Mouse (Mus musculus) liver, postnatal 0 days (tissue): Measurements from ENCODE around the gene Rfx3. TPM values are rescaled to one million over a fixed set of nuclear protein-coding genes. Genes with fewer than 3 reads are reported as not detected.

Experiments
- ATAC-seq: fragments of 200-750 bp; cut with Nextera tagmentation; 2 replicates; pipeline ENCODE4 v1.8.0; 2017; ENCODE audit warnings: mild to moderate bottlenecking, moderate library complexity
- DNase-seq: peaks from one replicate; pipeline ENCODE4 v3.0.0-alpha.2; 2016
- H3K27ac ChIP-seq: fragments of 300-500 bp; sonication (generic); 2 replicates; pipeline ENCODE4 v1.5.1; 2014; ENCODE audit warnings: antibody characterized with exemption, moderate library complexity, mild to moderate bottlenecking, low read depth
- H3K27me3 ChIP-seq: fragments of 300-500 bp; sonication (generic); 2 replicates; pipeline ENCODE4 v1.6.1; 2014; ENCODE audit warnings: low read length, control low read depth, mixed read lengths; ENCODE audit not compliant: insufficient read depth
- H3K36me3 ChIP-seq: fragments of 300-500 bp; sonication (generic); replicated peaks from 2 replicates; pipeline ENCODE4 v1.6.1; 2014; ENCODE audit warnings: mild to moderate bottlenecking, control low read depth, low read length, moderate library complexity, mixed read lengths; ENCODE audit not compliant: insufficient read depth
- H3K4me1 ChIP-seq: fragments of 300-500 bp; sonication (generic); 2 replicates; pipeline ENCODE4 v1.6.1; 2014; ENCODE audit warnings: antibody characterized with exemption, mild to moderate bottlenecking, control low read depth; ENCODE audit not compliant: insufficient read depth
- H3K4me2 ChIP-seq: fragments of 300-500 bp; sonication (generic); 2 replicates; pipeline ENCODE4 v1.6.1; 2014; ENCODE audit warnings: low read depth, mild to moderate bottlenecking, low read length, moderate library complexity, mixed read lengths
- H3K4me3 ChIP-seq: fragments of 300-500 bp; sonication (generic); 2 replicates; pipeline ENCODE4 v1.5.1; 2014; ENCODE audit warnings: low read depth, low read length
- H3K9ac ChIP-seq: fragments of 300-500 bp; sonication (generic); replicated peaks from 2 replicates; pipeline ENCODE4 v1.6.1; 2014; ENCODE audit warnings: mild to moderate bottlenecking, moderate library complexity
- H3K9me3 ChIP-seq: fragments of 300-500 bp; sonication (generic); 2 replicates; pipeline ENCODE4 v1.6.1; 2016; ENCODE audit warnings: mild to moderate bottlenecking, control low read depth, low read length, mixed read lengths
- CTCF ChIP-seq: sonication (generic); IDR thresholded peaks from 2 replicates; pipeline ENCODE4 v1.5.1; 2016; ENCODE audit warnings: antibody characterized with exemption, low read depth
- EP300 ChIP-seq: IDR thresholded peaks from 2 replicates; pipeline ENCODE4 v1.6.1; 2016; ENCODE audit warnings: antibody characterized with exemption, low read depth, mild to moderate bottlenecking
- WGBS: fragments of 180-500 bp; shearing (Covaris S2); extraction: QIAGEN DNeasy Blood & Tissue Kit; methylation state at CpG from one replicate; pipeline ENCODE4 v1.1.7; 2014; ENCODE audit not compliant: insufficient replicate concordance; 5-methylcytosine and 5-hydroxymethylcytosine counted together
- polyA plus RNA-seq: library from polyadenylated mRNA; unstranded; fragments of >200 nt; fragmentation: Nextera tagmentation; extraction: Ambion mirVana; gene quantifications from 2 replicates; pipeline ENCODE4 v1.2.1, GENCODE M21; 2015

Gene Rfx3
- polyA plus RNA-seq, 1 experiment from 2014 or later: 0.90 TPM

GRCm38 (mm10) chr19:27848946-27849345, 162.0 kb downstream of the Rfx3 start:
- H3K9ac ChIP-seq: no peak overlapping the region
- H3K36me3 ChIP-seq: no peaks in the 10 kb centered on the region
- no peak for ATAC-seq
- no peak overlapping the region for H3K4me2 ChIP-seq
- 78% methylated on average over 1 of the region's 1 CpGs for WGBS
- no peak overlapping the region for H3K27ac ChIP-seq
- no peak overlapping the region for H3K4me3 ChIP-seq
- no peak for TF ChIP-seq CTCF
- TF ChIP-seq EP300: no peak
- H3K27me3 ChIP-seq: no peaks in the 10 kb centered on the region
- H3K4me1 ChIP-seq: no peaks in the 10 kb centered on the region
- no peaks in the 10 kb centered on the region for H3K9me3 ChIP-seq
- no peak for DNase-seq

DNA sequence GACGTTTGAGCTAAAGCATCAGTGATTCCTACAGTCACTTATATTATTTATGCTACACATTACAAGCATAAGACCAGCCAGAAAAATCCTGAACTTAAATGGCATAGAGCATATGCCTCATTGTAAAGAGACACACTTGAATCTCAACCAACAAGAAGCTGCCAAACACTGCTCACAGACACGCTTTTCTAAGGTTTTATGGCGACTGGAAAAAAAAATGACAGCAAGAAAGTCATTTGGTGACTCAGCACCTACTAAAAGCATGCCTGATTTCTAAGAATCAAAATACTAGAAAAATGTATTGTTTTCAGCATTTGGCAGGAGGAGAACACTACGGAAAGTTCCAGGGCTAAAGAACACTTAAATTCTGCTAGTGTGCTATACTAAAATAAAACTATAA, 163.9 kb downstream of the Rfx3 start:
- no peak overlapping the region for H3K27ac ChIP-seq
- DNase-seq (no peak), ATAC-seq (no peak)
- no peak for TF ChIP-seq EP300
- no peak for TF ChIP-seq CTCF
- no peak overlapping the region for H3K4me2 ChIP-seq
- no peaks in the 10 kb centered on the region for H3K27me3 ChIP-seq
- WGBS: 85% methylated on average over 4 of the region's 4 CpGs
- H3K9ac ChIP-seq: no peak overlapping the region
- no peaks in the 10 kb centered on the region for H3K4me1 ChIP-seq
- no peaks in the 10 kb centered on the region for H3K36me3 ChIP-seq
- no peak overlapping the region for H3K4me3 ChIP-seq
- H3K9me3 ChIP-seq: no peaks in the 10 kb centered on the region

- H3K4me2 ChIP-seq: no peak overlapping the region
- no peak for ATAC-seq
- H3K27ac ChIP-seq: no peak overlapping the region
- H3K4me3 ChIP-seq: no peak overlapping the region
- no peak for TF ChIP-seq CTCF
- WGBS: 65% methylated on average over 3 of the region's 3 CpGs
- no peaks in the 10 kb centered on the region for H3K36me3 ChIP-seq
- H3K4me1 ChIP-seq: no peaks in the 10 kb centered on the region
- H3K9ac ChIP-seq: no peak overlapping the region
- H3K27me3 ChIP-seq: no peaks in the 10 kb centered on the region
- no peaks in the 10 kb centered on the region for H3K9me3 ChIP-seq
- no peak for DNase-seq
Measured at GRCm38 (mm10) chr19:27838635-27839034, 172.3 kb downstream of the Rfx3 start.

GRCm38 (mm10) chr19:27838041-27838440, 172.9 kb downstream of the Rfx3 start:
- 85% methylated on average over 4 of the region's 4 CpGs for WGBS
- DNase-seq: no peak
- no peak for ATAC-seq
- Histone ChIP-seq H3K9me3 (no peaks in the 10 kb centered on the region), H3K27ac (no peak overlapping the region), H3K4me2 (no peak overlapping the region), H3K4me3 (no peak overlapping the region), H3K9ac (no peak overlapping the region), H3K36me3 (no peaks in the 10 kb centered on the region), H3K27me3 (no peaks in the 10 kb centered on the region), H3K4me1 (no peaks in the 10 kb centered on the region)
- TF ChIP-seq EP300 (no peak), CTCF (no peak)

- H3K4me1 ChIP-seq: no peaks in the 10 kb centered on the region
- TF ChIP-seq CTCF (no peak), EP300 (no peak)
- no peaks in the 10 kb centered on the region for H3K9me3 ChIP-seq
- H3K4me3 ChIP-seq: no peak overlapping the region
- H3K27me3 ChIP-seq: no peaks in the 10 kb centered on the region
- H3K36me3 ChIP-seq: no peaks in the 10 kb centered on the region
- no peak overlapping the region for H3K27ac ChIP-seq
- H3K4me2 ChIP-seq: no peak overlapping the region
- ATAC-seq: no peak
- H3K9ac ChIP-seq: no peak overlapping the region
- 57% methylated on average over 1 of the region's 1 CpGs for WGBS
- no peak for DNase-seq
Measured at GRCm38 (mm10) chr19:27832448-27832847, 178.5 kb downstream of the Rfx3 start.

- Histone ChIP-seq H3K36me3 (no peaks in the 10 kb centered on the region), H3K27me3 (no peaks in the 10 kb centered on the region), H3K4me3 (no peak overlapping the region), H3K27ac (no peak overlapping the region), H3K4me1 (no peaks in the 10 kb centered on the region), H3K9me3 (no peaks in the 10 kb centered on the region), H3K9ac (no peak overlapping the region), H3K4me2 (no peak overlapping the region)
- ATAC-seq (no peak), DNase-seq (no peak)
- TF ChIP-seq EP300: no peak
- TF ChIP-seq CTCF: no peak
- whole genome bisulfite sequencing: 70% methylated on average over 1 of the region's 1 CpGs
Measured at GRCm38 (mm10) chr19:27828316-27828715, 182.7 kb downstream of the Rfx3 start.

DNA sequence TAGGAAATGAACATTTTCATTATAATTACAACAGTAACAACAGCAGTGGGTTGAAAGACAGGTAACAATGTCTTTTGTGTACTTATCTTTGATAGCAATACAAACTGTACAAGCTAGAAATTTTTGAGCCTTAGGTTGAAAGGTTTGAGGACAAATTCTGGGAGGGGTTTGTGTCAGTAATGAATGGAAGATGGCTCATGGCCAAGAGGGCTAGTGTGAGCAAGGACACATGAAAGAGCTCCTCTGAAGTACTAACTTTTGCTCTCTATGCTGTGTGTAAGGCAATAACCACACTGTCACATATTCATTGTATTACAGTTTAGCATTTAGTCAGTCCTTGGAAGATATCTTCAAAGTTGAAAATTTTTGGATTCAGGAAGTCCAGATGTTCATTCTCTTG, 193.3 kb downstream of the Rfx3 start:
- Histone ChIP-seq H3K4me2 (no peak overlapping the region), H3K9ac (no peak overlapping the region), H3K9me3 (no peaks in the 10 kb centered on the region), H3K4me3 (no peak overlapping the region), H3K27me3 (no peaks in the 10 kb centered on the region), H3K36me3 (no peaks in the 10 kb centered on the region), H3K27ac (no peak overlapping the region), H3K4me1 (no peaks in the 10 kb centered on the region)
- no peak for ATAC-seq
- TF ChIP-seq CTCF: no peak
- no peak for TF ChIP-seq EP300
- no peak for DNase-seq
